Mouse (Mus musculus) midbrain, embryonic 12.5 days (tissue): ENCODE results near the gene Brsk1. TPM values are rescaled to one million over a fixed set of nuclear protein-coding genes. Genes with fewer than 3 reads are reported as not detected.

Experiments
- ATAC-seq: fragments of 200-750 bp; cut with Nextera tagmentation; 2 replicates; pipeline ENCODE4 v1.8.0; 2017; ENCODE audit warnings: low read depth, moderate TSS enrichment, moderate library complexity; ENCODE audit not compliant: low FRiP score
- H3K27ac ChIP-seq: fragments of 300-500 bp; sonication (generic); replicated peaks from 2 replicates; pipeline ENCODE4 v1.5.1; 2016; ENCODE audit warnings: mild to moderate bottlenecking
- H3K27me3 ChIP-seq: fragments of 300-500 bp; sonication (generic); 2 replicates; pipeline ENCODE4 v1.6.1; 2016; ENCODE audit warnings: mild to moderate bottlenecking
- H3K36me3 ChIP-seq: fragments of 300-500 bp; sonication (generic); 2 replicates; pipeline ENCODE4 v1.6.1; 2016
- H3K4me1 ChIP-seq: fragments of 300-500 bp; sonication (generic); 2 replicates; pipeline ENCODE4 v1.6.1; 2016
- H3K4me2 ChIP-seq: fragments of 300-500 bp; sonication (generic); replicated peaks from 2 replicates; pipeline ENCODE4 v1.6.1; 2016; ENCODE audit warnings: mild to moderate bottlenecking, moderate library complexity
- H3K4me3 ChIP-seq: fragments of 300-500 bp; sonication (generic); 2 replicates; pipeline ENCODE4 v1.5.1; 2016; ENCODE audit warnings: mild to moderate bottlenecking
- H3K9ac ChIP-seq: fragments of 300-500 bp; sonication (generic); replicated peaks from 2 replicates; pipeline ENCODE4 v1.6.1; 2016; ENCODE audit warnings: mild to moderate bottlenecking, moderate library complexity
- H3K9me3 ChIP-seq: fragments of 300-500 bp; sonication (generic); 2 replicates; pipeline ENCODE4 v1.6.1; 2016; ENCODE audit warnings: mild to moderate bottlenecking
- WGBS: fragments of 180-500 bp; shearing (Covaris S2); methylation state at CpG from one replicate; pipeline ENCODE4 v1.1.7; 2016; 5-methylcytosine and 5-hydroxymethylcytosine counted together
- polyA plus RNA-seq: library from polyadenylated mRNA; unstranded; fragments of >200 nt; fragmentation: Nextera tagmentation; extraction: Ambion mirVana; gene quantifications from 2 replicates; pipeline ENCODE4 v1.2.1, GENCODE M21; 2016

Brsk1 gene
- polyA plus RNA-seq, 1 experiment from 2014 or later: 5.7 TPM

- peaks cover 34% of the 10 kb centered on the region for H3K4me1 ChIP-seq
- no peaks in the 10 kb centered on the region for H3K9me3 ChIP-seq
- 0 out of 2 replicates have a peak overlapping the region, but pooled peaks have one; percentile 3 for H3K4me3 ChIP-seq
- 86% methylated on average over 1 of the region's 1 CpGs for WGBS
- no peak overlapping the region for H3K27ac ChIP-seq
- no peak overlapping the region for H3K4me2 ChIP-seq
- no peak overlapping the region for H3K9ac ChIP-seq
- H3K27me3 ChIP-seq: no peaks in the 10 kb centered on the region
- ATAC-seq: no peak
- peaks cover 25% of the 10 kb centered on the region for H3K36me3 ChIP-seq
Observed at GRCm38 (mm10) chr7:4655916-4656315, 34.5 kb upstream of the Brsk1 start.

GRCm38 (mm10) chr7:4656818-4657217 is 33.6 kb upstream of the Brsk1 start:
- no peak overlapping the region for H3K27ac ChIP-seq
- peak overlapping the region; percentile 87 for H3K4me2 ChIP-seq
- no peak for ATAC-seq
- peaks cover 34% of the 10 kb centered on the region for H3K4me1 ChIP-seq
- H3K36me3 ChIP-seq: peaks cover 23% of the 10 kb centered on the region
- H3K9ac ChIP-seq: peak overlapping the region; percentile 95
- 75% methylated on average over 1 of the region's 1 CpGs for WGBS
- no peaks in the 10 kb centered on the region for H3K27me3 ChIP-seq
- peak overlapping the region; percentile 90 for H3K4me3 ChIP-seq
- H3K9me3 ChIP-seq: no peaks in the 10 kb centered on the region

GRCm38 (mm10) chr7:4657521-4658127 is 32.8 kb upstream of the Brsk1 start:
- no peak for ATAC-seq
- no peaks in the 10 kb centered on the region for H3K9me3 ChIP-seq
- 61% methylated on average over 9 of the region's 9 CpGs for WGBS
- H3K4me3 ChIP-seq: peak overlapping the region; percentile 90
- peak overlapping the region; percentile 95; the same call in 1 of the 2 replicates for H3K27ac ChIP-seq
- H3K9ac ChIP-seq: peak overlapping the region; percentile 95
- H3K4me1 ChIP-seq: peaks cover 34% of the 10 kb centered on the region
- H3K4me2 ChIP-seq: peak overlapping the region; percentile 87
- H3K36me3 ChIP-seq: peaks cover 20% of the 10 kb centered on the region
- no peaks in the 10 kb centered on the region for H3K27me3 ChIP-seq

GRCm38 (mm10) chr7:4658128-4658907 is 32.1 kb upstream of the Brsk1 start:
- peaks cover 18% of the 10 kb centered on the region for H3K36me3 ChIP-seq
- under 1% methylated on average over 64 of the region's 78 CpGs for WGBS
- H3K27ac ChIP-seq: peak overlapping the region; percentile 95
- peak overlapping the region; percentile 90 for H3K4me3 ChIP-seq
- peak; percentile 75 for ATAC-seq
- H3K4me2 ChIP-seq: peak overlapping the region; percentile 87
- peaks cover 34% of the 10 kb centered on the region for H3K4me1 ChIP-seq
- H3K9me3 ChIP-seq: no peaks in the 10 kb centered on the region
- peak overlapping the region; percentile 95 for H3K9ac ChIP-seq
- H3K27me3 ChIP-seq: no peaks in the 10 kb centered on the region

GRCm38 (mm10) chr7:4658912-4659551 is 31.4 kb upstream of the Brsk1 start, which contains the start of gene Ppp6r1:
Gene Ppp6r1, minus strand, starts transcription at chr7:4659019.
- ATAC-seq: peak; percentile 99
- Histone ChIP-seq H3K9me3 (no peaks in the 10 kb centered on the region), H3K9ac (peak within 1 kb of the TSS; percentile 95), H3K4me3 (peak within 1 kb of the TSS; percentile 90), H3K4me1 (peaks cover 34% of the 10 kb centered on the region), H3K4me2 (peak within 1 kb of the TSS; percentile 87), H3K36me3 (peaks cover 17% of the 10 kb centered on the region), H3K27me3 (no peaks in the 10 kb centered on the region), H3K27ac (peak within 1 kb of the TSS; percentile 95)
- WGBS: under 1% methylated on average over 54 of the region's 54 CpGs

- H3K27ac ChIP-seq: peak overlapping the region; percentile 95
- H3K4me3 ChIP-seq: peak overlapping the region; percentile 90
- H3K4me1 ChIP-seq: peaks cover 34% of the 10 kb centered on the region
- no peaks in the 10 kb centered on the region for H3K27me3 ChIP-seq
- H3K36me3 ChIP-seq: peaks cover 25% of the 10 kb centered on the region
- no peak for ATAC-seq
- H3K4me2 ChIP-seq: peak overlapping the region; percentile 87
- peak overlapping the region; percentile 95 for H3K9ac ChIP-seq
- H3K9me3 ChIP-seq: no peaks in the 10 kb centered on the region
- 62% methylated on average over 3 of the region's 3 CpGs for WGBS
Observed at GRCm38 (mm10) chr7:4659911-4660443, 30.4 kb upstream of the Brsk1 start.

GRCm38 (mm10) chr7:4663179-4663578 is 27.2 kb upstream of the Brsk1 start:
- Histone ChIP-seq H3K9ac (no peak overlapping the region), H3K4me1 (peaks cover 12% of the 10 kb centered on the region), H3K4me3 (no peak overlapping the region), H3K36me3 (peaks cover 45% of the 10 kb centered on the region), H3K27ac (no peak overlapping the region), H3K27me3 (no peaks in the 10 kb centered on the region), H3K9me3 (no peaks in the 10 kb centered on the region), H3K4me2 (no peak overlapping the region)
- ATAC-seq: no peak
- WGBS: 74% methylated on average over 8 of the region's 8 CpGs

GRCm38 (mm10) chr7:4663742-4664141 is 26.7 kb upstream of the Brsk1 start:
- Histone ChIP-seq H3K4me1 (peaks cover 12% of the 10 kb centered on the region), H3K27ac (no peak overlapping the region), H3K27me3 (no peaks in the 10 kb centered on the region), H3K9ac (no peak overlapping the region), H3K4me2 (no peak overlapping the region), H3K4me3 (no peak overlapping the region), H3K9me3 (no peaks in the 10 kb centered on the region), H3K36me3 (peaks cover 51% of the 10 kb centered on the region)
- 93% methylated on average over 2 of the region's 2 CpGs for WGBS
- ATAC-seq: no peak

GRCm38 (mm10) chr7:4666871-4667270 is 23.5 kb upstream of the Brsk1 start:
- Histone ChIP-seq H3K4me1 (no peaks in the 10 kb centered on the region), H3K9me3 (no peaks in the 10 kb centered on the region), H3K27me3 (no peaks in the 10 kb centered on the region), H3K36me3 (peaks cover 72% of the 10 kb centered on the region), H3K9ac (no peak overlapping the region), H3K4me2 (no peak overlapping the region), H3K27ac (no peak overlapping the region), H3K4me3 (no peak overlapping the region)
- no peak for ATAC-seq
- WGBS: 93% methylated on average over 5 of the region's 5 CpGs

- Histone ChIP-seq H3K4me3 (no peak overlapping the region), H3K4me2 (no peak overlapping the region), H3K27me3 (no peaks in the 10 kb centered on the region), H3K27ac (no peak overlapping the region), H3K4me1 (no peaks in the 10 kb centered on the region), H3K9ac (no peak overlapping the region), H3K36me3 (peaks cover 78% of the 10 kb centered on the region), H3K9me3 (no peaks in the 10 kb centered on the region)
- ATAC-seq: no peak
- 94% methylated on average over 8 of the region's 8 CpGs for WGBS
Observed at GRCm38 (mm10) chr7:4668506-4668905, 21.9 kb upstream of the Brsk1 start.

- Histone ChIP-seq H3K27ac (no peak overlapping the region), H3K4me1 (no peaks in the 10 kb centered on the region), H3K27me3 (no peaks in the 10 kb centered on the region), H3K9me3 (no peaks in the 10 kb centered on the region), H3K36me3 (peaks cover 81% of the 10 kb centered on the region), H3K4me3 (no peak overlapping the region), H3K4me2 (no peak overlapping the region), H3K9ac (no peak overlapping the region)
- 94% methylated on average over 9 of the region's 9 CpGs for WGBS
- ATAC-seq: no peak
Observed at GRCm38 (mm10) chr7:4669156-4669555, 21.2 kb upstream of the Brsk1 start.
